Mouse (Mus musculus): Measurements from ENCODE around the gene Atp5b.
A peak's percentile ranks its signal among the peaks of the same experiment; 100 is the strongest.

Atp5b gene

GRCm38 (mm10) chr10:128096313-128096692 lies 13.2 kb downstream of the Atp5b start:
- peaks cover 6% of the 10 kb centered on the region for H3K36me3 ChIP-seq (ENCODE audit: insufficient read depth, low read length)
- no peaks in the 10 kb centered on the region for H3K27me3 ChIP-seq (ENCODE audit: insufficient read depth, low read length)
- TF ChIP-seq CTCF (conservative IDR thresholded peaks at IDR 0.05; ENCODE audit: low read length): no peak
- TF ChIP-seq POU5F1 (IDR thresholded peaks at IDR 0.05; ENCODE audit: borderline replicate concordance, low read length): no peak
- TF ChIP-seq NANOG (IDR thresholded peaks at IDR 0.05; ENCODE audit: borderline replicate concordance, low read length): no peak
- peak overlapping the region; percentile 98 for H3K4me3 ChIP-seq (replicated peaks; ENCODE audit: low read length)
- peaks cover 71% of the 10 kb centered on the region for H3K4me1 ChIP-seq (replicated peaks; ENCODE audit: low read depth, low read length)
- H3K9me3 ChIP-seq (ENCODE audit: low read length): no peaks in the 10 kb centered on the region

GRCm38 (mm10) chr10:128096693-128097586 lies 13.9 kb downstream of the Atp5b start:
- TF ChIP-seq POU5F1 (IDR thresholded peaks at IDR 0.05; ENCODE audit: borderline replicate concordance, low read length): no peak
- no peak for TF ChIP-seq NANOG (IDR thresholded peaks at IDR 0.05; ENCODE audit: borderline replicate concordance, low read length)
- no peak for TF ChIP-seq CTCF (conservative IDR thresholded peaks at IDR 0.05; ENCODE audit: low read length)
- no peaks in the 10 kb centered on the region for H3K9me3 ChIP-seq (ENCODE audit: low read length)
- peak overlapping the region; percentile 98 for H3K4me3 ChIP-seq (replicated peaks; ENCODE audit: low read length)
- H3K27me3 ChIP-seq (ENCODE audit: insufficient read depth, low read length): no peaks in the 10 kb centered on the region
- peaks cover 10% of the 10 kb centered on the region for H3K36me3 ChIP-seq (ENCODE audit: insufficient read depth, low read length)
- peaks cover 69% of the 10 kb centered on the region for H3K4me1 ChIP-seq (replicated peaks; ENCODE audit: low read depth, low read length)

DNA sequence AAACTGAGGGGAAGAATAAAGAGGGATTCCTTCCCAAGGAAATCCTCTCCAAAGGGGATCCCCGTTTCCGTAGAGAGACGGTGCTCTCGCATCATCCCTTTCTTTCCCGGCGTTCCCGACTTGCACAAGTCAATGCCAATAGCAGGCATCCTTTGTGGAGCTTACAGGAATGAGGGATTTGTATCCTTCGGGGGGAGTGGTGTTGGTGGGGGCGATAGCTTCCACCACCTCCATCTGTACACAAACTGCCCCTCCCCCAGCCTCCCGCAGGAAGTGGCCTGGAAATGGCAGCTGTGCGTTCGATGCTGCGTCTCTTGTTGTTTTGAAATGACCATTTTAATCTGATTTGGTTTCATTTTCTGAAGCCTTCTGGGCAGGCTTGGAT lies 14.5 kb downstream of the Atp5b start:
- TF ChIP-seq POU5F1 (IDR thresholded peaks at IDR 0.05; ENCODE audit: borderline replicate concordance, low read length): no peak
- TF ChIP-seq NANOG (IDR thresholded peaks at IDR 0.05; ENCODE audit: borderline replicate concordance, low read length): no peak
- no peak for TF ChIP-seq CTCF (conservative IDR thresholded peaks at IDR 0.05; ENCODE audit: low read length)
- H3K27me3 ChIP-seq (ENCODE audit: insufficient read depth, low read length): no peaks in the 10 kb centered on the region
- peaks cover 11% of the 10 kb centered on the region for H3K36me3 ChIP-seq (ENCODE audit: insufficient read depth, low read length)
- peak overlapping the region; percentile 98 for H3K4me3 ChIP-seq (replicated peaks; ENCODE audit: low read length)
- H3K9me3 ChIP-seq (ENCODE audit: low read length): no peaks in the 10 kb centered on the region
- peaks cover 72% of the 10 kb centered on the region for H3K4me1 ChIP-seq (replicated peaks; ENCODE audit: low read depth, low read length)

GRCm38 (mm10) chr10:128110103-128110761 lies 27.2 kb downstream of the Atp5b start:
- H3K4me3 ChIP-seq (replicated peaks; ENCODE audit: low read length): no peak overlapping the region
- H3K27me3 ChIP-seq (ENCODE audit: insufficient read depth, low read length): no peaks in the 10 kb centered on the region
- H3K4me1 ChIP-seq (replicated peaks; ENCODE audit: low read depth, low read length): peaks cover 66% of the 10 kb centered on the region
- peaks cover 87% of the 10 kb centered on the region for H3K36me3 ChIP-seq (ENCODE audit: insufficient read depth, low read length)
- H3K9me3 ChIP-seq (ENCODE audit: low read length): no peaks in the 10 kb centered on the region
- TF ChIP-seq NANOG (IDR thresholded peaks at IDR 0.05; ENCODE audit: borderline replicate concordance, low read length) (no peak), CTCF (conservative IDR thresholded peaks at IDR 0.05; ENCODE audit: low read length) (no peak), POU5F1 (IDR thresholded peaks at IDR 0.05; ENCODE audit: borderline replicate concordance, low read length) (no peak)

DNA sequence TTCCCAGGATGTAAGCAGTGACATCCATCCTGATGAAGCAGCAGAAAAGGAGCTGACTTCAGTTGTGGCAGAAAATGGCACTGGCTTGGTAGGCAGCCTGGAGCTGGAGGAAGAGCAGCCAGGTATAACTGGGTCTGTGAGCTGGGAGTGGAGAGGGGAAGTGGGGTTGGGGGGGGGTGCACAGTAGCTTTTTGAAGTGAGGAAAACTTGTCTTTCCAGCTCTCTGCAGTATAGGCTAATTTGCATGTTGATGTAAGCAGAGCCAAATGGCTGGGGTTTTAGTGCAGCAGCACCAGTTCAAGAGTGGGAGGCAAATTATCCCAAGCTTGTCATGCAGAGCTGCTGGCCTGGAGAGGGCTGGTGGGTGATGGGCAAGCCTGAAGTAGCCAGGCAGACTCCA lies 28.2 kb downstream of the Atp5b start:
- Histone ChIP-seq H3K27me3 (ENCODE audit: insufficient read depth, low read length) (no peaks in the 10 kb centered on the region), H3K4me3 (replicated peaks; ENCODE audit: low read length) (no peak overlapping the region), H3K4me1 (replicated peaks; ENCODE audit: low read depth, low read length) (peaks cover 59% of the 10 kb centered on the region), H3K9me3 (ENCODE audit: low read length) (no peaks in the 10 kb centered on the region), H3K36me3 (ENCODE audit: insufficient read depth, low read length) (peaks cover 92% of the 10 kb centered on the region)
- TF ChIP-seq POU5F1 (IDR thresholded peaks at IDR 0.05; ENCODE audit: borderline replicate concordance, low read length): no peak
- TF ChIP-seq CTCF (conservative IDR thresholded peaks at IDR 0.05; ENCODE audit: low read length): no peak
- TF ChIP-seq NANOG (IDR thresholded peaks at IDR 0.05; ENCODE audit: borderline replicate concordance, low read length): no peak

- H3K4me1 ChIP-seq (replicated peaks; ENCODE audit: low read depth, low read length): peaks cover 63% of the 10 kb centered on the region
- 0 out of 2 replicates have a peak overlapping the region, but pooled peaks have one; percentile 14 for H3K4me3 ChIP-seq (replicated peaks; ENCODE audit: low read length)
- H3K36me3 ChIP-seq (ENCODE audit: insufficient read depth, low read length): peaks cover 99% of the 10 kb centered on the region
- TF ChIP-seq NANOG (IDR thresholded peaks at IDR 0.05; ENCODE audit: borderline replicate concordance, low read length) (no peak), CTCF (conservative IDR thresholded peaks at IDR 0.05; ENCODE audit: low read length) (no peak), POU5F1 (IDR thresholded peaks at IDR 0.05; ENCODE audit: borderline replicate concordance, low read length) (no peak)
- H3K9me3 ChIP-seq (ENCODE audit: low read length): no peaks in the 10 kb centered on the region
- no peaks in the 10 kb centered on the region for H3K27me3 ChIP-seq (ENCODE audit: insufficient read depth, low read length)
Observed at GRCm38 (mm10) chr10:128123833-128124232, 40.8 kb downstream of the Atp5b start.

- Histone ChIP-seq H3K9me3 (ENCODE audit: low read length) (no peaks in the 10 kb centered on the region), H3K27me3 (ENCODE audit: insufficient read depth, low read length) (no peaks in the 10 kb centered on the region)
- TF ChIP-seq CTCF (conservative IDR thresholded peaks at IDR 0.05; ENCODE audit: low read length): no peak
- no peak for TF ChIP-seq POU5F1 (IDR thresholded peaks at IDR 0.05; ENCODE audit: borderline replicate concordance, low read length)
- TF ChIP-seq NANOG (IDR thresholded peaks at IDR 0.05; ENCODE audit: borderline replicate concordance, low read length): no peak
Observed at GRCm38 (mm10) chr10:128124831-128125230, 41.8 kb downstream of the Atp5b start.

DNA sequence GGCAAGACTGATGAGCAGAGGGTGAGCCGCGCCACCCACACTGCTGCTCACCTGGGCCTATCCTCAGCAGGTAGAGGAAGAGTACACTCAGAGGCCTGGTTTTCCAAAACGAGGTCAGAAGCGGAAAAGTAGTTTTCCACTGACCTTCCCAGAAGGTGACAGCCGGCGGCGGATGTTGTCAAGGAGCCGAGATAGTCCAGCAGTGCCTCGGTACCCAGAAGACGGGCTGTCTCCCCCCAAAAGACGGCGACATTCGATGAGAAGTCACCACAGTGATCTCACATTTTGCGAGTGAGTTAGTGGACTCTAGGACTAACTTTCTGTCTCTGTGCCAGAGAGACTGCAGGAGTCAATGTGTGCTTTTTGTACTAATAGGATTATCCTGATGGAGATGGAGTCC lies 42.9 kb downstream of the Atp5b start:
- no peak overlapping the region for H3K4me3 ChIP-seq (replicated peaks; ENCODE audit: low read length)
- H3K27me3 ChIP-seq (ENCODE audit: insufficient read depth, low read length): no peaks in the 10 kb centered on the region
- no peak for TF ChIP-seq CTCF (conservative IDR thresholded peaks at IDR 0.05; ENCODE audit: low read length)
- no peak for TF ChIP-seq POU5F1 (IDR thresholded peaks at IDR 0.05; ENCODE audit: borderline replicate concordance, low read length)
- no peak for TF ChIP-seq NANOG (IDR thresholded peaks at IDR 0.05; ENCODE audit: borderline replicate concordance, low read length)
- peaks cover 73% of the 10 kb centered on the region for H3K4me1 ChIP-seq (replicated peaks; ENCODE audit: low read depth, low read length)
- H3K36me3 ChIP-seq (ENCODE audit: insufficient read depth, low read length): peaks cover 97% of the 10 kb centered on the region
- no peaks in the 10 kb centered on the region for H3K9me3 ChIP-seq (ENCODE audit: low read length)

More at GRCm38 (mm10) chr10:128124831-128125230, 41.8 kb downstream of the Atp5b start:
- H3K4me3 ChIP-seq (replicated peaks; ENCODE audit: low read length): no peak overlapping the region
- H3K36me3 ChIP-seq (ENCODE audit: insufficient read depth, low read length): peaks cover 97% of the 10 kb centered on the region
- peaks cover 70% of the 10 kb centered on the region for H3K4me1 ChIP-seq (replicated peaks; ENCODE audit: low read depth, low read length)

All from E14TG2a.4 (cell line).